Mouse (Mus musculus) megakaryocyte progenitor cell, adult 5-6 weeks (primary cell): ENCODE data around the gene C1qtnf1. TPM values are rescaled to one million over a fixed set of nuclear protein-coding genes. Genes with fewer than 3 reads are reported as not detected.

Experiments
- ATAC-seq: replicated peaks from 2 replicates; pipeline ENCODE4 v1.8.0; 2016; ENCODE audit warnings: mild to moderate bottlenecking, moderate TSS enrichment, inconsistent platforms; ENCODE audit not compliant: poor library complexity
- total RNA-seq, 2 experiments: library from RNA; stranded (forward) in 1 of 2; stranded (reverse) in 1 of 2; fragments of 157-497, 149-512 nt in 1 of 2; fragments of 200-1000 nt in 1 of 2; gene quantifications; 2 replicates each; pipeline versions ENCODE4 v1.2.3 to v1.2.4; 2015 to 2017

Gene C1qtnf1
- total RNA-seq, 2 experiments from 2014 or later, result not detected

GRCm38 (mm10) chr11:118410073-118410444 lies 17.9 kb upstream of the C1qtnf1 start:
- ATAC-seq, result no peak

GRCm38 (mm10) chr11:118410479-118410878 lies 17.5 kb upstream of the C1qtnf1 start:
- no peak for ATAC-seq

- ATAC-seq, result no peak
Observed at GRCm38 (mm10) chr11:118411271-118411670, 16.7 kb upstream of the C1qtnf1 start.

DNA sequence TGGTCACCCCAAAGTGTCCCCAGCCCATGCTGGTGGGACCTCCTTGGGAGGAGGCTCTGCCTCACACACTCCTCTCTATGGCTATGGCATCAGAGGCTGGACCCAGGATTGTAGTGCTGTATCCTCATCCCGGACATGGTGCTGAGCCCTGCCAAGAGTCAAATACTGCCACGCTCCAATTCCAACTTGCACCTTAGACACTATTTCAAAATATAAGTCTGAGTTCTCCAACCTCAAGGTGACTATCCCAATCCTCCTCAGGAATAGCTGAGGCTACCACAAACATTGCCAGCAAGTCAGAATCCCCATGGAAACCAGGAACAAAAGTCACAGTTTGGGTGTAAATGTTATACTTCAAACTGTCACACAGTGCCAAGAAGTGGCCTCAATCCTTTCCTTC lies 15.4 kb upstream of the C1qtnf1 start:
- no peak for ATAC-seq

DNA sequence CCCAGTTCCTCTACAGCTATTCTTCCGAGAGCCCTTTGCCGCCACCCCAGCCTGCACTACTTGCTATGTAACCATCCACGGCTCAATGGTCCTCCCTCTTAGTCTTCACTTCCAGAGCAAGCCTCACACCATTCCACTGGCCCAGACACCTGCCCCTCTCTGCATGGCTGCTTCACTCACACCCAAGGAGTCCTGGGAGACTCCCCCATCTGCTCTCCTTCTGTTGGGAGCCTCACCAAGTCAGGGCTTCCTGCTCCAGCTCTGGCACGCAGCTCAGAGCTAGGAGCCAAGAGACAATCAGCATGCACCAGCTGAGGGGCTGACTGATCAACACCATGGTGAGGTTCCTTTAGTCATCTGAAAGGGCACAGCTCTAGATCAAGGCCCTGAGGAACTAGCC lies 14.9 kb upstream of the C1qtnf1 start:
- ATAC-seq, result no peak

DNA sequence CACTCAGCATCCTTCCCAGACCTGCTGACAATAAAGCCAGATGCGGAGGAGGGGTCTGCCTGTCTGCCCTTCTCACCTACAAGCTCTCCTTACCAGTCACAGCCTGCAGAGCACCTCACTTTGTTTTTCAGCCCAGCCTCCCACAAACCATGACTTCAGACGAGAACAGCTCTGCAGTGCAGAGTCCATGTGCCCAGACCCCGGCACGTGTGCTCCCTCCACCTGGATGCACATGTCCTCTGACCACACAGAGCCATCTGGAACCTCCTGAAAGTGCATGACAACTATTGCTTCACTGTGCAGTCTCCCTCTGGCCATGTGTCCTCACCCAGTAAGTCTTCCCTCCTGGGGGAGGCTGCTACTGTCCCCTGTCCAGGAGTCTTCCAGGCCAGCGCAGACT lies 13.7 kb upstream of the C1qtnf1 start:
- ATAC-seq, result no peak

DNA sequence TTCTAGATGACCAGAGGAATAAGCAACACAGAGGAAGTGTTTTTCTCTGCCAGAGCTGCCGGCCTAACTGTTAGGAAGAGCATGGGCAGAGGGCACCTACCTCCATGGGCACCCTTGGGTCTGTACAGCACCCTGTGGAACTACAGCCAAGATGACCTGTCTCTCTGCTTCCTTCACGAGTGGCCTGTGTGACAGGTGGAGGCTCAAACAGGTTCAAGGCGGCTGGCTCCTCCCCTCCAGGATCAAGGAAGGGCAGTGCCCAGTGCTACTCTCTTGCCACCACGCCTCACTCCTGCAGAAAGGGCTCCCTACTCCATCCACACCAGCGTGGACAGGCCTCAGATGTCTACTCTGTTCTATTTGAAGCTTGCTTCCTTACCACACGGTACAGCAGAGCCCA lies 12.4 kb upstream of the C1qtnf1 start:
- no peak for ATAC-seq

- no peak for ATAC-seq
Observed at GRCm38 (mm10) chr11:118416046-118416445, 12.0 kb upstream of the C1qtnf1 start.

- ATAC-seq, result no peak
Observed at GRCm38 (mm10) chr11:118417496-118417895, 10.5 kb upstream of the C1qtnf1 start.

DNA sequence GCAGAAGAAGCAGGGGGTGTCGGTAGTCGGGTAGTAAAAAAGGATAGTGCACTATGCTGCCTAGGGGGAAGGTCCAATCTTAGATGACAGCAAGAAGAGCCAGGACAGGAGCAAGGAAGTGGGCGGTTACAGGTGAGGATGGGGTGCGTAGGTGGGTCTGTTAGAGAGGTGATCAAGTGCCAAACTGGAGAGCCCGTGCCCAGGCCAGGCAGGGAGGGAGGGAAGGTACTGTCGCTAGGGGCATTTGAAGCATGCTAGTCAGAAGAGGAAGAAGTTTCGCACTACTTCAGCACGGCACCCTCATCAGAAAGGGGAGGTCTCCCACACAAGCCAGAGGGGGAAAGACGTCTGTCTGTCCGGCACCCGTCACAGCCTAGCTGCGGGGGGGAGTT lies 9.6 kb upstream of the C1qtnf1 start:
- ATAC-seq, result no peak; the same call in 1 of the 2 replicates

DNA sequence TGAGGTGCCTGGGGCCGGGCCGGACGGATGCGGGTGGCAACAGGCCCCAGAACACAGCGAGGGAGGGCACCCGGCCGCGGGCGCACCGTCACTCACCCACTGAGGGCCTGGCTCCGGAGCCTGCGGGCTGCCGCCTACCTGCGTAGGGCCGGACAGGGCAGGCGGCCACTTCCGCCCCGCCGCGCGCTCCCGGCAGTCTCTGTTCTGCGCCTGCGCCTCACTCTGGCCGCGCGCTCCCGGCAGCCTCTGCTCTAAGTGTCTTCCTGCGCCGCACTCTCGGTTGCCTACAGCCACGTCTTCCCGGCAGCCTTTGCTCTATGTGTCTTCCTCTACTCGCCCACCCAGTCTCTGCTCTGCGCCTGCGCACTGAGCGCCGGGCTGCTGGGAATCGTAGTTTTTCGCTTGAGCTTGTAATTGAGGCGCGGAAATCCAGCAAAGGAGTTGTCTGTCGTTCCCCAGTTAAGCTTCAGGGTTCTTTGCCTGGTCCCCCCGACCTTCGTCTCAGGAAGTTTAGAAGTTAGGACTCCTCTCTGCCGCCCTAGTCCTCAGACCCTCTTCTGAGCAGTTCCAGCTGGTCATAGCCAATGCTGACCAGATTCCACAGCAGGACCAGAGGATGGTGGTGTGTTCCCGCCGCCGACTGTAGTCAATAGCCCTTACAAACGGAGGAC lies 9.0 kb upstream of the C1qtnf1 start, which contains the start of gene Cant1:
TSS of gene Cant1 (minus strand) at position 253 of the 671 bp plus-strand sequence.
- ATAC-seq, result peak; percentile 93

DNA sequence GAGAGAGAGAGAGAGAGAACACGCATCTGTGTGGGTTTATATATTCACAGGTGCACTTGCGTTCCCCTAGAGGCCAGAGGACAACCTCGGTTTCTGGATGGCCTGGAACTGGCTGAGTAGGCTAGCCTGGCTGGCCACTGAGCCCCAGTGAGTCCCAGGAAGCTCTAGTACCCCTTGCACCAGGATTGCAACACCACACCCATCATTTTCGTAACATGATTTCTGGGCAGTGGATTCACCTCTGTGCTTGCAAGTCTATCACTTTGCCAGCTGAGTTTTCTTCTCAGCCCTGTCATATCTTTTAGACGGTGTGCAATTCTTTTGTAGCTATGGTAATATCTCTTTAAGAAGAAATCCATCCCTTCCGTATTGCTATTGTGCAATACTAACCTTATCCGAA lies 7.7 kb upstream of the C1qtnf1 start:
- no peak for ATAC-seq

- peak; percentile 33 for ATAC-seq
Observed at GRCm38 (mm10) chr11:118423266-118423971, 4.6 kb upstream of the C1qtnf1 start.

- no peak for ATAC-seq
Observed at GRCm38 (mm10) chr11:118424621-118425335, 3.2 kb upstream of the C1qtnf1 start.

- ATAC-seq, result no peak
Observed at GRCm38 (mm10) chr11:118426765-118427164, 1.2 kb upstream of the C1qtnf1 start.

DNA sequence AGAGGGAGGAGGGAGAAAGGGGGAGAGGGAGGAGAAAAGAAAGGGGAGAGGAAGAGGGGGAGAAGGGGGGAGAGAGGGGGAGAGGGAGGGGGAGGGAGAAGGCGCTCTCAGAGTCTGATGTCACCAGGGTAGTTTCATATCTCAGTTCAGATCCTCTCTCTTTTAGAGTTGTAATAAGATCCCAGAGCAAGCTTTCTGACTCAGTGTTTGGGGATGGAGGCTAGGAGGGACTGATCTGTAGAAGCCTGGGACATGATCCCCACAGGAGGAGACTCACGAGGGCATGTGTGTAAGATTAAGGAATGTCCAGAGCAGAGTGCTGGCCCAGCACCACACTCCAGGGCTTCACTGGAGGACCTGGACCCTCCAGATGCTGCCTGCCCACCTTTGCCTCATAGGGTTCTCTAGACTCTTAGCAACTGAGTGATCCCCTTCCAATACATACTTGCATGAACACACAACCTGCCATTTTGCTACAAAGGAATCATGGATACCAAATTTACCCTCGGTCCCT lies 680 bp upstream of the C1qtnf1 start:
- no peak for ATAC-seq

GRCm38 (mm10) chr11:118428460-118428868 lies 461 bp downstream of the C1qtnf1 start:
- no peak for ATAC-seq

- ATAC-seq, result no peak
Observed at GRCm38 (mm10) chr11:118428944-118429709, 1.1 kb downstream of the C1qtnf1 start.

GRCm38 (mm10) chr11:118430291-118430885 lies 2.4 kb downstream of the C1qtnf1 start:
- no peak for ATAC-seq

DNA sequence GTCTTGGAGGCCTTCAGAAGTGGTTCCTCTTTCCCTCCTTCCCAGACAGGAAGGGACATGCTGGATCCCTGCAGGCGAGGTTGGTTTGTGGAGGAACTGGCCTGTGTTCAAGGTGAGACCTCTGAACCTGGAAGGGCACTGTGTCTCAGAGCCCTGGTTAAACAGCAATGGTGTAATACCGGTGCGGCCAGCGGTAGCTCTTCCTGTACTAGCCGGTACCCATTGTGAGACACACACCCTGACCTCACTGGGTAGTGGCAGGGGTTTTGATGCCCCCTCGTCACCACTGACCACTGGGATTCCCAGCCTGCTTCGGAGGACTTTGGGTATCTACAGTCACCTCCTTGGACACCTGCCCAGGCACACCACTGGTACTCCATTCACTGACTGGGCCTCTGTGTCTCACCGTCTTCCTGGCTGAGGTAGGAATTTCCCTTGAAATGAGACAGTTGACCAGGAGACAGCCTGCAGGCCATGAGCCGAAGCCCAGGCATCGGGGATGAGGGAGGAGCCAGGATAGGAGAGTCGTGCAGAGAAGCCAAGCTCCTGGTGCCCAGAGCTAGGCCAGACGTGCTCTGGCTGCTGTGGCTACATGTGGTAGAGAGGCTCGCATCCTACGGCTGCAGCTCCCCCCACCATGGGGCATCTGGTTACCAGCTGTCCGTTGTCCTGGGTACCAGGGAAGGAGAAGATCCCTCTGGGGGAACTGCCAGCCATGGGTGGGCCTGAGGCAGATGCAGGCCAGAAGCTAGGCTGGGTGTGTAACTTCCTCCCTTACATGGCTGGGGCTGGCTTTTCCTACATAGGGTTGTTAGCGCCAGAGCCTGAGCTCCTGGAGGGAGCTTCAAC lies 3.3 kb downstream of the C1qtnf1 start:
- ATAC-seq, result no peak
